Mouse (Mus musculus) right cerebral cortex, postnatal 25 days (tissue): Measurements from ENCODE around the gene Pomt1.
A peak's percentile ranks its signal among the peaks of the same experiment; 100 is the strongest.
"Not testable (repeated sequence)": the region's sequence is repeated elsewhere in the genome, so short reads cannot be mapped to it uniquely, and the experiment has no call there.

Source experiments
- DNase-seq: peaks from one replicate; pipeline ENCODE4 v3.0.0; 2022

The Pomt1 gene

DNA sequence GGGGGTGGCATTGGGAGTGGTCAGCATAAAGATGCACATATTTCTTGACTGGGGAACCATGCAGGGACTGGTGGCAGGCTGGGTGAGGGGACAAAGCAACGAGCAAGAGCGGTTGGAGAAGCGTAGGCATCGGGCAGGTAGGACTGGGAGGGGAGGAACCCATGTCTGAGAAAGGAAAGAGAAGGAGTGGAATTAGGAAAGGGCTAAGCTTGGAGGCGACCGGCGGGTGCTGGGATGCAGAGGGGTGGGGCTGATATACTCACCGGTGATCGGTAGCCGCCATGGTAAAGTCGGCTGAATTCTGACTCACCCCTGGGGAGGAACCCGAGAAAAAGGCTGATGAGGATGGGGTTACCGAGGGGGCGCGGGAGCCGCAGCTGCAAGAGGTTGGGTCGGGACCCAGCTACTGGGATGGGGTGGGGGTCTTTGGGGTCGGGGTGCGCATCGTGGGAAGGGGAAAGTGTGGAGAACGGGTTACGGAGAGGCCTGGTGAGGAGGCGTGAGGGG is 51.0 kb downstream of the Pomt1 start, which contains the start of gene Golga2:
Gene Golga2 (plus strand): TSS at position 51 of the 507 bp plus-strand sequence.
- DNase-seq = no peak

DNA sequence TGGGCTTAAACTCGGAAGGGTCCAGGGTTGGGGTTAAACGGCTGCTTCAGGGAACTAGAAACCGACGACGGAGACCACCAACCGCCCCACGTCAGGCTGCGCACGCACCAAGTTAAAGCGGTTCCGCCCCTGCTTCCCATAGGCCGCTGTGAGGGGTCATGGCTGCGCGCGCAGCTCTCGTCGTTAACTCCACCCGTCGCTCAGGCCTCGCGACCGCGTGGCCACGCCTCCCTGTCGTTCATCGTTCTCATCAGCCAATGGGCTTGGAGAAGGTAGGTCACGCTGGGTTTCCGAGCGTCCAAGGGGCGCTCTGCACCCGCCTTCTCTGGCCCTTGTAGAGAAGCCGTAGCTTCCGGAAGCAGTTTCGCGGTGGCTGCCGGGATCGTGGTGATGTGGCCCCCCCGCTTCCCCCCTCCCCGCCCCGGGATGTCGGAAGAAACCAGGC is 51.6 kb downstream of the Pomt1 start, which contains the start of gene Swi5:
Gene Swi5 (minus strand): TSS at position 153 of the 445 bp plus-strand sequence.
- peak; percentile 96 for DNase-seq

DNA sequence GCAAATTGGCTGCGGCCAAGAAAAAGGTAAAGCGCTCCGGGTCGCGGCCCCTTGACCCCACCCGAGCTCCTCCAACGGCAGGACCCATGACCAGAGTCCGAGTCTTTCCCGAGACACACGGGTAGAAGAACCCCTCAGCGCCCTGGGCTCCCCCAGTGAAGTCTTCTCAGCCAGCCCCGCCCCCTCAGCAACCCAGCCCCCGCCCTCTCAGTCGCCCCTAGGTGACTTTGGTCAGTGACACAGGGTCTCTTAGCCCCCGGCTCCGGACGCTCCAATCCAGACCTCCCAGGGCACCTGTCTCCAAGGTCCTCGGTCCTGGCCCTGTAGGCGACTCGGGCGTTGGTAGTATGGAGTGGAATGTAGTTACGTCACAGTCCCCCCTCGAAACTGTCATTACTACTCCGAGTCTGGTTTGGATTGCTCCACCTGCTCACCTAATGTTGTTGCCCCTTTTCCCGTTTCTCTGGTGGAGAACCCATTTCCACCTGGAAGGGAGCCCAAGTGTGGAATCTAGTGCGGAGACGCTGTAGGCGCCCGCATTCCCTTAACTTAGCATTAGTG is 52.1 kb downstream of the Pomt1 start:
- no peak for DNase-seq

DNA sequence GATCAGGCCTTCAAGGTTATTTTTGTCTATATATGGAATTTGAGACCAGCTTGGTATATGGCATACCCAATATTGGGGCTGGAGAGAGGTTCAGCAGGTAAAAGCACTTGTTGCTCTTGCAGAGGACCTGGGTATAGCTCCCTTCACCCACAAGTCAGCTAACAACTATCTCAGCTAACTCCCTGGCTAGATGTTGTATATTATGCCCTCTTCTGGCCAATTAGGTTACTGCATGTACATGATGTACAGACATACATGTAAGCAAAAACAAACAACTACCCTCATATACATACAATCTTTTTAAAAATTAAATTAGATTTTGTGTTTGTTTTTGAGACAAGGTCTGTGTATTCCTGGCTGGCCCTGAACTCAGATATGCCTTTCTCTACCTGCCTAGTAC is 53.2 kb downstream of the Pomt1 start:
- DNase-seq = no peak

DNA sequence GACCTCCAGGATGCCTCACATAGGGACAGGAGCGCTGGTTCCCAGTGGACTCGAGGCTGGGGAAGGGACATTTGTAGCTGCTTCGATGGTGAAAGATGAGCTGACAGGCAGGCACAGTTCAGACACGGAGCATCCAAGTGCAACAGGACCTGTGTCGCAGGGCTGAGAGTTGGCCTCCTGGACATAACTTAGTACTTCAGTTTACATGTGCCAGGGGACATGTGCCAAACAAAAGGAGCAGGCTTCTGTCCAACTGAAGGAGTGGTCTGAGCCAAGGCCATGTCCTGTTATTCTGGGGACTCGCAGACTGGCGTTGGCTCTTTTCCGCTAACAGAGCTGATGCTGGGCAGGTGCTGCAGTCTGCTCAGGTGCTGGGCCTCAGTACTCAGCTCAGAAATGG is 58.0 kb downstream of the Pomt1 start:
- no peak for DNase-seq

DNA sequence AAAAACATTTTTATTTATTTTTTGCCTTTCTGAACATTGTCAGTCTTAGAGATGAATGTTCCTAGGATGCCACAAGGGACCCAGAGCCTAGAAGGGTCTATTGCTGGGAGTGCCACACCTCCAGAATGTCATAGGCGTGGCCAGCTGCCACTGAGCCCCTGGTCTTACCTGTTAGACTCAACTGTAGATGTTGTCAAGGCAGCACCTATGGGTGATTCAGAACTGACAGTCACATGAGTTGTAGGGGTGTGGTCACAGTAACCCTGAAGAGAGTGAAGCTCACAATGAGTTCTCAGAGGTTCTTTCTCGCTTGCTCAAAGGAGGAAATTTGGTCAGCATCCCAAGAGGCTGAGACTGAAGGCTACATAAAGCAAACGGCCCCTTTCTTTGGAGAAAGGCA is 58.9 kb downstream of the Pomt1 start:
- DNase-seq = no peak

DNA sequence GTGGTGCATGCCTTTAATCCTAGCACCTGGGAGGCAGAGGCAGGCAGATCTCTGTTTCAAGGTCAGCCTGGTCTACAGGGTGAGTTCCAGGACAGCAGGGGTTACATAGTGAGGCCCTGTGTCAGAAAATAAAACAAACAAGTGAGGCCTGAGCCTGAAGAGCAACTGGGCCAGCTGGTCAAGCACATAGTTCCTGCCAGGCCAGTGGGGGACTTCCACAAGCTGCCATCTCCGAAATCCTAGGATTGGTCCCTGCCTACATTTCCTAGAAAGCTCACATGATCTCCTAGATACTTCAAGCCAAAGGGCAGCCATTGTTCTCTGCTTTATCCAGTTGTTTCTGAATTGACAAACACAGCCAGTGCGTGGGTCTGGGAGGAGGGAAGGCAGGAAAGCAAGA is 59.5 kb downstream of the Pomt1 start:
- DNase-seq = not testable (repeated sequence)

DNA sequence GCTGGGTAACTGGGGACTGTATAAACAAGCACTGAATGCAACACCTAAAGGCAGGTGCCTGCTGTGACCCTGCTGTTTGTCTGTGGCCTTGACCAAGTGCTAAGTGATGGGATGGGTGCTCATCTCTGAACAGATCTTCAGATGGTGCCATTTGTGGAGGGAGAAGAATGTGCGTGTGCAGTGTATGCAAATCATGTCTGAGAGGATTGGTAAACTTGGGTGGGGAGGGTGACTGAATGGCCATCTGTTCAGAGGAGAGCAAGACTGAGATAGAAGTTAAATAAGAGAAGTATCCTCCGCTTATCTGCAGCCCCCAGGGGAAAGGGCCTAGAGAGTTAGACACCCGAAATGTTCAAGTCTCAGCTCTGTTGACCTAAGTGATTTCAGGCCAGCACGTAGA is 63.1 kb downstream of the Pomt1 start:
- no peak for DNase-seq

DNA sequence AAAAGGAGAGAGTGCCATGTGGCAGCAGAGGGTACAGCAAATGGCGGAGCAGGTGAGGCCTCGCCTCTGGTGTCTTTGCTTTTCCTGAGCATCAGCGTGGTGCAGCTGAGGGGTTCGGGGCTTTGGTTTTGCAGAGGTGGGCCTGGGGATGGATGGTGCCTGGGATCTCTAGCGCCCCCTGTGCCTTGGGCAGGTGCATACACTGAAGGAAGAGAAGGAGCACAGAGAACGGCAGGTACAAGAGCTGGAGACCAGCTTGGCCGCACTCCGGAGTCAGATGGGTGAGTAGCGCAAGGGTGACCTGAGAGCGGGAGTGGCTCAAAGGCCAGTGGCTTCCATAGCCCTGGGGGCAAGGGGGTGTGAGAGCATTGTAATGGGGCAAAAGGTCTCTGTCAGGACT is 66.6 kb downstream of the Pomt1 start:
- no peak for DNase-seq

DNA sequence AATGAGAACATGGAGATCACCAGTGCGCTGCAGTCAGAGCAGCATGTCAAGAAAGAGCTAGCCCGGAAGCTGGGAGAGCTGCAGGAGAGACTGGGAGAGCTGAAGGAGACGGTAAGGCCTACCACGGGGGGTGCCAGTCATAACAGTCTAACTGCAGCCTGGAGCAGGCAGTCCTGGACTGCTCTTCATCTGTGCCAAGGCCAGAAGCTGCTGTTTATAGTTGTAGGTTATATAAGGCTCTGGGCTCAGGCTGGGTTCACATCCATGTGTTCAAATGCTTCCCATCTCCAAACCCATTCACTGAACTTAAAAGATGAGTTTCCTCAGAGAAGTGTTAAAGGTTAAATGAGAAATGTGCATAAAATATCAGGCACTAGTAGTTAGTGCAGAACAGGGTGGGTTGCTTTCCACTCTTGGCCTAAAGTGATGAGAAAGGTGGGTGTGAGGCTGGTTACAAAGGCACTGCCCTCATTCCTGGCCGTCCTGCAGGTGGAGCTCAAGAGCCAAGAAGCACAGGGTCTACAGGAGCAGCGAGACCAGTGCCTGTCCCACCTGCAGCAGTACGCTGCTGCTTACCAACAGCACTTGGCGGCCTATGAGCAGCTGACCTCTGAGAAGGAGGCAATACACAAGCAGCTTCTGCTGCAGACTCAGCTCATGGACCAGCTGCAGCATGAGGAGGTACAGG is 67.9 kb downstream of the Pomt1 start:
- DNase-seq = peak; percentile 59
